Mouse (Mus musculus) MEL (cell line): ENCODE measurements around the gene Polr3gl. TPM values are rescaled to one million over a fixed set of nuclear protein-coding genes. Genes with fewer than 3 reads are reported as not detected.

ENCODE experiments used
- DNase-seq: peaks from one replicate; pipeline ENCODE4 v3.0.0; 2011; ENCODE audit warnings: low read depth, low spot score
- H3K27ac ChIP-seq: 2 replicates; pipeline ENCODE4 v1.5.1; 2012; ENCODE audit warnings: low read depth, mild to moderate bottlenecking, control low read depth, low read length, moderate library complexity; ENCODE audit not compliant: control insufficient read depth
- H3K27me3 ChIP-seq, 2 experiments: fragments of 150-350 bp in 1 of 2; sonication (generic) in 1 of 2; 2 replicates each; pipeline ENCODE4 v1.6.1; 2012; ENCODE audit warnings: low read length in 2 of 2, mild to moderate bottlenecking in 2 of 2, improper control_type of control experiment in 1 of 2, moderate library complexity in 1 of 2; ENCODE audit not compliant: insufficient read depth in 2 of 2, control insufficient read depth in 1 of 2
- H3K36me3 ChIP-seq, 2 experiments: 2 replicates each; pipeline ENCODE4 v1.6.1; 2012 to 2014; ENCODE audit warnings: low read length in 2 of 2, improper control_type of control experiment in 1 of 2, inconsistent platforms in 1 of 2, mild to moderate bottlenecking in 1 of 2; ENCODE audit not compliant: insufficient read depth in 2 of 2, control insufficient read depth in 1 of 2
- H3K4me1 ChIP-seq, 2 experiments: fragments of 150-350 bp in 1 of 2; sonication (generic) in 1 of 2; 2 replicates each; pipeline ENCODE4 v1.6.1; 2012; ENCODE audit warnings: low read length in 2 of 2, improper control_type of control experiment in 1 of 2, mild to moderate bottlenecking in 1 of 2; ENCODE audit not compliant: insufficient read depth in 2 of 2, control insufficient read depth in 1 of 2
- H3K4me3 ChIP-seq, 2 experiments: fragments of 150-350 bp in 1 of 2; sonication (generic) in 1 of 2; 2 replicates each; pipeline ENCODE4 v1.5.1; 2012; ENCODE audit warnings: low read depth in 2 of 2, low read length in 2 of 2, mild to moderate bottlenecking in 2 of 2, moderate library complexity in 2 of 2, control low read depth in 1 of 2, improper control_type of control experiment in 1 of 2; ENCODE audit not compliant: control insufficient read depth in 1 of 2, insufficient read depth in 1 of 2
- H3K79me2 ChIP-seq: 2 replicates; pipeline ENCODE4 v1.6.1; 2012; ENCODE audit warnings: mild to moderate bottlenecking, low read length, moderate library complexity; ENCODE audit not compliant: control insufficient read depth, poor library complexity, insufficient read depth
- H3K9ac ChIP-seq: 2 replicates; pipeline ENCODE4 v1.6.1; 2012; ENCODE audit warnings: low read depth, mild to moderate bottlenecking, control low read depth, low read length, moderate library complexity; ENCODE audit not compliant: control insufficient read depth, poor library complexity, severe bottlenecking
- H3K9me3 ChIP-seq: fragments of 150-350 bp; sonication (generic); replicated peaks from 2 replicates; pipeline ENCODE4 v1.6.1; 2012; ENCODE audit warnings: mild to moderate bottlenecking, low read length, improper control_type of control experiment, moderate library complexity; ENCODE audit not compliant: insufficient read depth
- BHLHE40 ChIP-seq: IDR thresholded peaks from 2 replicates; pipeline ENCODE4 v1.6.1; 2012; ENCODE audit warnings: low read depth, mild to moderate bottlenecking, inconsistent platforms, low read length, improper control_type of control experiment, borderline replicate concordance
- CHD2 ChIP-seq: IDR thresholded peaks from 2 replicates; pipeline ENCODE4 v1.6.1; 2011; ENCODE audit warnings: low read length, improper control_type of control experiment
- CTCF ChIP-seq, 3 experiments: IDR thresholded peaks in 2 of 3; conservative IDR thresholded peaks in 1 of 3; 2 replicates each; pipeline ENCODE4 v1.5.1; 2011 to 2012; ENCODE audit warnings: low read length in 3 of 3, low read depth in 2 of 3, mild to moderate bottlenecking in 2 of 3, improper control_type of control experiment in 1 of 3, inconsistent platforms in 1 of 3, mixed read lengths in 1 of 3, moderate library complexity in 1 of 3; ENCODE audit not compliant: control insufficient read depth in 1 of 3, insufficient read depth in 1 of 3, poor library complexity in 1 of 3, severe bottlenecking in 1 of 3
- E2F4 ChIP-seq: IDR thresholded peaks from 2 replicates; pipeline ENCODE4 v1.6.1; 2011; ENCODE audit warnings: low read depth, low read length, improper control_type of control experiment, borderline replicate concordance
- ELF1 ChIP-seq: IDR thresholded peaks from 2 replicates; pipeline ENCODE4 v1.6.1; 2014; ENCODE audit warnings: low read depth, mild to moderate bottlenecking, inconsistent platforms, low read length, improper control_type of control experiment, moderate library complexity
- EP300 ChIP-seq, 2 experiments: IDR thresholded peaks; 2 replicates each; pipeline ENCODE4 v1.6.1; 2011; ENCODE audit warnings: improper control_type of control experiment in 2 of 2, low read length in 2 of 2, low read depth in 1 of 2, mild to moderate bottlenecking in 1 of 2
- ETS1 ChIP-seq: IDR thresholded peaks from 2 replicates; pipeline ENCODE4 v1.6.1; 2012; ENCODE audit warnings: low read depth, mild to moderate bottlenecking, inconsistent platforms, low read length, improper control_type of control experiment, moderate library complexity
- GABPA ChIP-seq: IDR thresholded peaks from 2 replicates; pipeline ENCODE4 v1.6.1; 2012; ENCODE audit warnings: low read depth, mild to moderate bottlenecking, inconsistent platforms, low read length, improper control_type of control experiment, moderate library complexity
- GATA1 ChIP-seq: IDR thresholded peaks from 2 replicates; pipeline ENCODE4 v1.6.1; 2011; ENCODE audit warnings: low read depth, low read length, improper control_type of control experiment
- HCFC1 ChIP-seq: IDR thresholded peaks from 2 replicates; pipeline ENCODE4 v1.6.1; 2012; ENCODE audit warnings: low read depth, mild to moderate bottlenecking, inconsistent platforms, low read length, improper control_type of control experiment, moderate library complexity
- MAX ChIP-seq: IDR thresholded peaks from 2 replicates; pipeline ENCODE4 v1.6.1; 2011; ENCODE audit warnings: low read length, improper control_type of control experiment
- MAZ ChIP-seq: IDR thresholded peaks from 2 replicates; pipeline ENCODE4 v1.6.1; 2012; ENCODE audit warnings: low read depth, mild to moderate bottlenecking, inconsistent platforms, low read length, improper control_type of control experiment
- MXI1 ChIP-seq: IDR thresholded peaks from 2 replicates; pipeline ENCODE4 v1.6.1; 2011; ENCODE audit warnings: mild to moderate bottlenecking, low read depth, low read length, improper control_type of control experiment
- MYB ChIP-seq: IDR thresholded peaks from 2 replicates; pipeline ENCODE4 v1.6.1; 2011; ENCODE audit warnings: mild to moderate bottlenecking, low read depth, low read length, improper control_type of control experiment
- NELFE ChIP-seq: IDR thresholded peaks from 2 replicates; pipeline ENCODE4 v1.6.1; 2011; ENCODE audit warnings: low read depth, low read length, improper control_type of control experiment
- NRF1 ChIP-seq: IDR thresholded peaks from 2 replicates; pipeline ENCODE4 v1.6.1; 2014; ENCODE audit warnings: low read depth, mild to moderate bottlenecking, inconsistent platforms, low read length, improper control_type of control experiment, moderate library complexity; ENCODE audit not compliant: poor library complexity, insufficient read depth, severe bottlenecking
- POLR2A ChIP-seq, 2 experiments: IDR thresholded peaks; 2 replicates each; pipeline ENCODE4 v1.6.1; 2011 to 2012; ENCODE audit warnings: low read length in 2 of 2, mild to moderate bottlenecking in 2 of 2, control low read depth in 1 of 2, improper control_type of control experiment in 1 of 2, low read depth in 1 of 2, moderate library complexity in 1 of 2; ENCODE audit not compliant: control insufficient read depth in 1 of 2, insufficient read depth in 1 of 2, poor library complexity in 1 of 2
- POLR2AphosphoS2 ChIP-seq: IDR thresholded peaks from 2 replicates; pipeline ENCODE4 v1.6.1; 2011; ENCODE audit warnings: low read length, improper control_type of control experiment
- POLR2AphosphoS5 ChIP-seq: IDR thresholded peaks from 2 replicates; pipeline ENCODE4 v1.6.1; 2012; ENCODE audit warnings: low read depth, borderline replicate concordance, mild to moderate bottlenecking, inconsistent platforms, low read length, moderate library complexity, mixed read lengths
- RAD21 ChIP-seq: IDR thresholded peaks from 2 replicates; pipeline ENCODE4 v1.6.1; 2011; ENCODE audit warnings: mild to moderate bottlenecking, low read depth, low read length, improper control_type of control experiment
- RCOR1 ChIP-seq: IDR thresholded peaks from 2 replicates; pipeline ENCODE4 v1.6.1; 2012; ENCODE audit warnings: low read depth, mild to moderate bottlenecking, inconsistent platforms, low read length, improper control_type of control experiment
- SMC3 ChIP-seq: IDR thresholded peaks from 2 replicates; pipeline ENCODE4 v1.6.1; 2011; ENCODE audit warnings: low read depth, low read length, improper control_type of control experiment
- TBP ChIP-seq: IDR thresholded peaks from 2 replicates; pipeline ENCODE4 v1.8.0; 2011; ENCODE audit warnings: low read depth, low read length, improper control_type of control experiment
- UBTF ChIP-seq: IDR thresholded peaks from 2 replicates; pipeline ENCODE4 v1.6.1; 2012; ENCODE audit warnings: low read depth, mild to moderate bottlenecking, inconsistent platforms, low read length, improper control_type of control experiment, moderate library complexity, borderline replicate concordance; ENCODE audit not compliant: insufficient read depth
- USF1 ChIP-seq: IDR thresholded peaks from 2 replicates; pipeline ENCODE4 v1.6.1; 2014; ENCODE audit warnings: low read depth, mild to moderate bottlenecking, inconsistent platforms, low read length, improper control_type of control experiment, moderate library complexity
- USF2 ChIP-seq, 2 experiments: IDR thresholded peaks; 2 replicates each; pipeline ENCODE4 v1.6.1; 2011 to 2012; ENCODE audit warnings: improper control_type of control experiment in 2 of 2, low read length in 2 of 2, borderline replicate concordance in 1 of 2, inconsistent platforms in 1 of 2, low read depth in 1 of 2, mild to moderate bottlenecking in 1 of 2; ENCODE audit not compliant: insufficient read depth in 1 of 2
- ZC3H11A ChIP-seq: IDR thresholded peaks from 2 replicates; pipeline ENCODE4 v1.6.1; 2012; ENCODE audit warnings: low read depth, mild to moderate bottlenecking, inconsistent platforms, low read length, improper control_type of control experiment
- ZMIZ1 ChIP-seq: IDR thresholded peaks from 2 replicates; pipeline ENCODE4 v1.6.1; 2012; ENCODE audit warnings: low read depth, mild to moderate bottlenecking, inconsistent platforms, low read length, improper control_type of control experiment, moderate library complexity
- polyA plus RNA-seq, 2 experiments: library from polyadenylated mRNA; stranded (reverse) in 1 of 2; unstranded in 1 of 2; fragments of >175 nt in 1 of 2; fragments of >200 nt in 1 of 2; gene quantifications; 2 replicates each; pipeline versions ENCODE4 v1.2.1 to v1.2.4; 2012; ENCODE audit warnings: low replicate concordance in 2 of 2, low read depth in 1 of 2; ENCODE audit not compliant: insufficient read length in 2 of 2, insufficient read depth in 1 of 2, missing spikeins in 1 of 2
- total RNA-seq: library from RNA; depleted of rRNA; stranded (reverse); fragments of 300-350 nt; gene quantifications from 2 replicates; pipeline ENCODE4 v1.2.3, GENCODE M21; 2012

Gene Polr3gl
- total and polyA plus RNA-seq, 3 experiments = 31.1 to 39.8 TPM; not detected in 1

- peaks cover 7 to 30% of the 10 kb centered on the region in 2 experiments for H3K4me1 ChIP-seq
Measured at GRCm38 (mm10) chr3:96632058-96632457, 38.1 kb upstream of the Polr3gl start.

GRCm38 (mm10) chr3:96629729-96630600 lies 36.0 kb upstream of the Polr3gl start, which contains the start of gene Rbm8a:
Rbm8a (plus strand) TSS chr3:96629933.
- H3K9ac ChIP-seq = peak within 1 kb of the TSS; percentile 80
- peaks cover 31% of the 10 kb centered on the region for H3K79me2 ChIP-seq
- H3K9me3 ChIP-seq = no peaks in the 10 kb centered on the region
- H3K4me1 ChIP-seq = peaks cover 12 to 21% of the 10 kb centered on the region in 2 experiments
- H3K36me3 ChIP-seq = peaks cover 16 to 35% of the 10 kb centered on the region in 2 experiments
- H3K27ac ChIP-seq = peak within 1 kb of the TSS; percentile 65
- peak within 1 kb of the TSS; percentile 76 to 78 for H3K4me3 ChIP-seq
- no peaks in the 10 kb centered on the region for H3K27me3 ChIP-seq
- peak; percentile 100 for DNase-seq
- TF ChIP-seq ELF1 = peak; percentile 76
- TF ChIP-seq NELFE = peak; percentile 99
- peak; percentile 98 for TF ChIP-seq ZMIZ1
- peak; percentile 87 for TF ChIP-seq POLR2AphosphoS5
- TF ChIP-seq CHD2 = no peak; the same call in 1 of the 2 replicates
- no peak for TF ChIP-seq USF2 (IDR thresholded peaks at IDR 0.05; ENCODE audit: borderline replicate concordance in 1 of 2, insufficient read depth in 1 of 2, low read depth in 1 of 2, low read length in 2 of 2)
- peak; percentile 97 for TF ChIP-seq TBP
- peak; percentile 96 for TF ChIP-seq HCFC1
- no peak for TF ChIP-seq BHLHE40
- no peak for TF ChIP-seq SMC3
- TF ChIP-seq RAD21 = no peak
- TF ChIP-seq UBTF = no peak
- no peak for TF ChIP-seq MYB
- peak; percentile 97 for TF ChIP-seq MXI1
- TF ChIP-seq MAZ = 0 out of 2 replicates have a peak, but pooled peaks have one; percentile 42
- peak; percentile 68 for TF ChIP-seq MAX
- peak; percentile 43; the same call in 1 of the 2 replicates for TF ChIP-seq USF1
- peak; percentile 93 to 100; a peak in 3 of 4 replicates for TF ChIP-seq POLR2A (IDR thresholded peaks at IDR 0.05; ENCODE audit: control insufficient read depth in 1 of 2, insufficient read depth in 1 of 2, low read depth in 1 of 2, low read length in 2 of 2, poor library complexity in 1 of 2)
- TF ChIP-seq EP300 (IDR thresholded peaks at IDR 0.05; ENCODE audit: low read depth in 1 of 2, low read length in 2 of 2) = no peak; a peak in 1 of 4 replicates
- peak; percentile 100 for TF ChIP-seq POLR2AphosphoS2
- no peak; the same call in 1 of the 2 replicates for TF ChIP-seq ETS1
- peak; percentile 85; the same call in 1 of the 2 replicates for TF ChIP-seq E2F4
- peak; percentile 42; the same call in 1 of the 2 replicates for TF ChIP-seq RCOR1
- 0 out of 2 replicates have a peak, but pooled peaks have one; percentile 29 for TF ChIP-seq ZC3H11A
- peak; percentile 53; the same call in 1 of the 2 replicates for TF ChIP-seq GABPA
- no peak for TF ChIP-seq GATA1
- TF ChIP-seq CTCF (IDR thresholded peaks at IDR 0.05 in 2 of 3, conservative IDR thresholded peaks at IDR 0.05 in 1 of 3; ENCODE audit: control insufficient read depth in 1 of 3, insufficient read depth in 1 of 3, low read depth in 2 of 3, low read length in 3 of 3, poor library complexity in 1 of 3, severe bottlenecking in 1 of 3) = no peak
- TF ChIP-seq NRF1 = no peak

More at GRCm38 (mm10) chr3:96632058-96632457, 38.1 kb upstream of the Polr3gl start:
- H3K9ac ChIP-seq = no peak overlapping the region
- H3K4me3 ChIP-seq = no peak overlapping the region
- H3K36me3 ChIP-seq = peaks cover 16 to 41% of the 10 kb centered on the region in 2 experiments
- H3K27me3 ChIP-seq = no peaks in the 10 kb centered on the region
- H3K27ac ChIP-seq = no peak overlapping the region
- H3K9me3 ChIP-seq = no peaks in the 10 kb centered on the region
- TF ChIP-seq TBP (peak; percentile 90), ZMIZ1 (no peak)
- no peak for DNase-seq
- peaks cover 41% of the 10 kb centered on the region for H3K79me2 ChIP-seq
